ENCODE assay signal across 8 mouse cellular contexts in genomic region chr5:91517480-91518301, GRCm38 (mm10). TPM values are rescaled to one million over a fixed set of nuclear protein-coding genes. Genes with fewer than 3 reads are reported as not detected.
DNase-seq lines count a peak whose midpoint lies in the region; ATAC-seq and TF ChIP-seq lines count a peak whose summit lies in the region.

Gene Parm1, plus strand, starts transcription at chr5:91517615.

- under 1% methylated on average over 48 of the region's 48 CpGs for WGBS in heart, embryonic 11.5 days (ENCODE audit: insufficient replicate concordance)
- under 1% methylated on average over 47 of the region's 48 CpGs for WGBS in kidney, embryonic 16.5 days
- WGBS in stomach, embryonic 14.5 days: under 1% methylated on average over 48 of the region's 48 CpGs

- DNase-seq in 416B (ENCODE audit: low read depth) (peak; percentile 1), liver (peak; percentile 86)

- H3K9ac ChIP-seq in heart, embryonic 11.5 days (ENCODE audit: low read depth, low read length): peak within 1 kb of the TSS; percentile 64
- H3K9ac ChIP-seq in kidney, embryonic 16.5 days (replicated peaks; ENCODE audit: low read length): peak within 1 kb of the TSS; percentile 64
- H3K9ac ChIP-seq in stomach, embryonic 14.5 days (replicated peaks; ENCODE audit: low read depth, low read length): peak within 1 kb of the TSS; percentile 46

- no peak within 1 kb of the TSS for H3K27ac ChIP-seq in bone marrow macrophage, adult 2 months (ENCODE audit: insufficient read depth, low read depth, low read length)
- no peak within 1 kb of the TSS for H3K27ac ChIP-seq in embryonic fibroblast, embryonic 13.5 days (ENCODE audit: insufficient read depth, low read length)
- H3K27ac ChIP-seq in heart, embryonic 11.5 days (ENCODE audit: low read depth, low read length): no peak within 1 kb of the TSS
- H3K27ac ChIP-seq in kidney, embryonic 16.5 days (ENCODE audit: low read length): no peak within 1 kb of the TSS
- H3K27ac ChIP-seq in stomach, embryonic 14.5 days (ENCODE audit: low read length): no peak within 1 kb of the TSS

- H3K4me2 ChIP-seq in heart, embryonic 11.5 days: peak within 1 kb of the TSS; percentile 93
- peak within 1 kb of the TSS; percentile 94 for H3K4me2 ChIP-seq in kidney, embryonic 16.5 days (replicated peaks; ENCODE audit: low read depth, low read length)
- peak within 1 kb of the TSS; percentile 90 for H3K4me2 ChIP-seq in stomach, embryonic 14.5 days (replicated peaks; ENCODE audit: low read depth, low read length)

- H3K9me3 ChIP-seq in heart, embryonic 11.5 days (replicated peaks; ENCODE audit: control insufficient read depth, low read length): no peaks in the 10 kb centered on the region
- H3K9me3 ChIP-seq in kidney, embryonic 16.5 days (ENCODE audit: low read length): no peaks in the 10 kb centered on the region
- no peaks in the 10 kb centered on the region for H3K9me3 ChIP-seq in stomach, embryonic 14.5 days (ENCODE audit: control insufficient read depth, low read depth, low read length)

- H3K4me1 ChIP-seq in bone marrow macrophage, adult 2 months (ENCODE audit: control insufficient read depth, insufficient read depth, low read length): no peaks in the 10 kb centered on the region
- H3K4me1 ChIP-seq in embryonic fibroblast, embryonic 13.5 days (ENCODE audit: control insufficient read depth, insufficient read depth, low read length): no peaks in the 10 kb centered on the region
- peaks cover 12% of the 10 kb centered on the region for H3K4me1 ChIP-seq in heart, embryonic 11.5 days (ENCODE audit: control insufficient read depth, insufficient read depth, low read length)
- peaks cover 21% of the 10 kb centered on the region for H3K4me1 ChIP-seq in kidney, embryonic 16.5 days (ENCODE audit: insufficient read depth, low read length)
- peaks cover 15% of the 10 kb centered on the region for H3K4me1 ChIP-seq in stomach, embryonic 14.5 days (ENCODE audit: control insufficient read depth, insufficient read depth, low read length)

- no peaks in the 10 kb centered on the region for H3K27me3 ChIP-seq in heart, embryonic 11.5 days (ENCODE audit: control insufficient read depth, insufficient read depth, low read length)
- peaks cover 6% of the 10 kb centered on the region for H3K27me3 ChIP-seq in kidney, embryonic 16.5 days (ENCODE audit: insufficient read depth, low read length)
- H3K27me3 ChIP-seq in stomach, embryonic 14.5 days (ENCODE audit: control insufficient read depth, insufficient read depth, low read length): no peaks in the 10 kb centered on the region

- no peaks in the 10 kb centered on the region for H3K36me3 ChIP-seq in heart, embryonic 11.5 days (ENCODE audit: control insufficient read depth, insufficient read depth, low read length)
- no peaks in the 10 kb centered on the region for H3K36me3 ChIP-seq in kidney, embryonic 16.5 days (ENCODE audit: insufficient read depth, low read length)
- H3K36me3 ChIP-seq in stomach, embryonic 14.5 days (ENCODE audit: control insufficient read depth, insufficient read depth, low read length): no peaks in the 10 kb centered on the region

- no peak for TF ChIP-seq POLR2A in bone marrow macrophage, adult 2 months (IDR thresholded peaks at IDR 0.05; ENCODE audit: borderline replicate concordance, low read depth, low read length)
- TF ChIP-seq POLR2A in embryonic fibroblast, embryonic 13.5 days (IDR thresholded peaks at IDR 0.05; ENCODE audit: low read depth, low read length): peak; percentile 53; the same call in 1 of the 2 replicates

- peak within 1 kb of the TSS; percentile 23; the same call in 1 of the 2 replicates for H3K4me3 ChIP-seq in bone marrow macrophage, adult 2 months (ENCODE audit: insufficient read depth, low read length)
- H3K4me3 ChIP-seq in embryonic fibroblast, embryonic 13.5 days (ENCODE audit: insufficient read depth, low read length): peak within 1 kb of the TSS; percentile 42
- peak within 1 kb of the TSS; percentile 68 for H3K4me3 ChIP-seq in heart, embryonic 11.5 days (ENCODE audit: low read depth, low read length)
- H3K4me3 ChIP-seq in kidney, embryonic 16.5 days (ENCODE audit: low read length): peak within 1 kb of the TSS; percentile 57
- peak within 1 kb of the TSS; percentile 64 for H3K4me3 ChIP-seq in stomach, embryonic 14.5 days (ENCODE audit: low read depth, low read length)

- ATAC-seq in heart, embryonic 11.5 days (replicated peaks; ENCODE audit: insufficient number of reproducible peaks, low FRiP score, low TSS enrichment): peak; percentile 90
- peak; percentile 100 for ATAC-seq in kidney, embryonic 16.5 days (ENCODE audit: low FRiP score, low TSS enrichment)
- ATAC-seq in monocyte, adult 5-6 weeks (replicated peaks; ENCODE audit: insufficient number of reproducible peaks, low FRiP score, low TSS enrichment, poor library complexity, severe bottlenecking): 0 out of 2 replicates have a peak, but pooled peaks have one; percentile 50
- peak; percentile 97 for ATAC-seq in stomach, embryonic 14.5 days (ENCODE audit: insufficient number of reproducible peaks, insufficient read depth, low FRiP score, low read depth)

- no peak for TF ChIP-seq CTCF in bone marrow macrophage, adult 2 months (IDR thresholded peaks at IDR 0.05; ENCODE audit: low read depth, low read length)
- peak; percentile 53 for TF ChIP-seq CTCF in embryonic fibroblast, embryonic 13.5 days (IDR thresholded peaks at IDR 0.05; ENCODE audit: borderline replicate concordance, insufficient read depth, low read length)

RNA-seq across cellular contexts. Expression of gene Parm1, which starts in this region (rescaled TPM):
- not detected in 2 replicates for polyA plus RNA-seq in bone marrow macrophage, adult 2 months (2012; ENCODE audit: insufficient read depth, insufficient read length, missing spikeins)
- 6.2 and 7.1 TPM in 2 replicates for polyA plus RNA-seq in embryonic fibroblast, embryonic 13.5 days (2011; ENCODE audit: insufficient read length, low read depth, missing spikeins)
- polyA plus RNA-seq in heart, embryonic 11.5 days (2014; fragmentation: Nextera tagmentation; extraction: Ambion mirVana): 27.0 and 33.9 TPM in 2 replicates
- polyA plus RNA-seq in kidney, embryonic 16.5 days (2015; fragmentation: Nextera tagmentation; extraction: Ambion mirVana): 9.6 and 11.2 TPM in 2 replicates
- total RNA-seq in monocyte, adult 5-6 weeks (2017): 1.1 to 2.5 TPM in 2 of 3 replicates, not detected in the other
- polyA plus RNA-seq in stomach, embryonic 14.5 days (2014; fragmentation: Nextera tagmentation; extraction: Ambion mirVana): 22.4 and 27.5 TPM in 2 replicates

Comparison
In these comparisons a context has a peak if more than half of its experiments do, and no peak if none do; other contexts are left out.
1. ATAC-seq: peak in every context shown above with its lines; median percentile 100 in kidney, embryonic 16.5 days; 97 in stomach, embryonic 14.5 days; 90 in heart, embryonic 11.5 days; 50 in monocyte, adult 5-6 weeks.